Mouse (Mus musculus) stomach, embryonic 15.5 days (tissue): ENCODE data around the gene Fam78a. TPM values are rescaled to one million over a fixed set of nuclear protein-coding genes. Genes with fewer than 3 reads are reported as not detected.

Experiments
- ATAC-seq: fragments of 200-750 bp; cut with Nextera tagmentation; 2 replicates; pipeline ENCODE4 v1.8.0; 2017; ENCODE audit warnings: low read depth, moderate number of reproducible peaks, moderate TSS enrichment; ENCODE audit not compliant: insufficient read depth, low FRiP score
- H3K27ac ChIP-seq: fragments of 300-500 bp; sonication (generic); 2 replicates; pipeline ENCODE4 v1.5.1; 2015; ENCODE audit warnings: mild to moderate bottlenecking, inconsistent platforms
- H3K27me3 ChIP-seq: fragments of 300-500 bp; sonication (generic); replicated peaks from 2 replicates; pipeline ENCODE4 v1.6.1; 2015; ENCODE audit warnings: inconsistent platforms
- H3K36me3 ChIP-seq: fragments of 300-500 bp; sonication (generic); 2 replicates; pipeline ENCODE4 v1.6.1; 2015; ENCODE audit warnings: inconsistent platforms
- H3K4me1 ChIP-seq: fragments of 300-500 bp; sonication (generic); 2 replicates; pipeline ENCODE4 v1.6.1; 2015; ENCODE audit warnings: inconsistent platforms
- H3K4me2 ChIP-seq: fragments of 300-500 bp; sonication (generic); 2 replicates; pipeline ENCODE4 v1.6.1; 2015; ENCODE audit warnings: mild to moderate bottlenecking, inconsistent platforms
- H3K4me3 ChIP-seq: fragments of 300-500 bp; sonication (generic); replicated peaks from 2 replicates; pipeline ENCODE4 v1.5.1; 2015; ENCODE audit warnings: inconsistent platforms
- H3K9ac ChIP-seq: fragments of 300-500 bp; sonication (generic); 2 replicates; pipeline ENCODE4 v1.6.1; 2015; ENCODE audit warnings: inconsistent platforms
- H3K9me3 ChIP-seq: fragments of 300-500 bp; sonication (generic); 2 replicates; pipeline ENCODE4 v1.6.1; 2016; ENCODE audit warnings: inconsistent platforms
- WGBS: fragments of 180-500 bp; shearing (Covaris S2); methylation state at CpG from one replicate; pipeline ENCODE4 v1.1.7; 2015; 5-methylcytosine and 5-hydroxymethylcytosine counted together
- microRNA-seq: library from miRNA; unstranded; fragments of <30 nt; microRNA quantifications from one replicate; pipeline ENCODE4, GENCODE M21; 2016
- polyA plus RNA-seq: library from polyadenylated mRNA; unstranded; fragments of >200 nt; fragmentation: Nextera tagmentation; extraction: Ambion mirVana; gene quantifications from 2 replicates; pipeline ENCODE4 v1.2.1, GENCODE M21; 2015

Fam78a gene
- polyA plus RNA-seq, 1 experiment from 2014 or later, result 2.2 TPM

DNA sequence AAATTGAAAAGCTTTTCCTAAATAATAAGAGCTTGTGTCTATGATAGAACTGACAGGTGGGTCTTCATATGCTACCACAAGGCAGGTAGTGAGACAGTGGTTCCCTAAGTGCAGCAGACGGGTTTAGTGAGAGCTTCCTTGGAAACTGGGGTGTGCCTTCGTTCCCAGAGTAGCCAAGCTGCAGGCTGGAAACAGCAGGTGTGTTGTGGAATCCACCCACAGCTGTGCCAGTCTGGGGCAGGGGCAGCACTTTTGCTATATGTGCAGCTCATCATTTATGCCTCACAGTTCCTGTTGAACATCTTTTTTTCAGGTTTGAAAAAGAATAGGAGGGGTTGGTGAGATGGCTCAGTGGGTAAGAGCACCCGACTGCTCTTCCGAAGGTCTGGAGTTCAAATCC, 60.3 kb downstream of the Fam78a start:
- Histone ChIP-seq H3K27me3 (no peaks in the 10 kb centered on the region), H3K4me2 (no peak overlapping the region), H3K9me3 (no peaks in the 10 kb centered on the region), H3K36me3 (peaks cover 46% of the 10 kb centered on the region), H3K27ac (no peak overlapping the region), H3K4me1 (no peaks in the 10 kb centered on the region), H3K4me3 (no peak overlapping the region), H3K9ac (no peak overlapping the region)
- WGBS, result 91% methylated on average over 4 of the region's 4 CpGs
- ATAC-seq, result no peak

- Histone ChIP-seq H3K4me2 (no peak overlapping the region), H3K27ac (no peak overlapping the region), H3K27me3 (no peaks in the 10 kb centered on the region), H3K9me3 (no peaks in the 10 kb centered on the region), H3K9ac (no peak overlapping the region), H3K36me3 (peaks cover 57% of the 10 kb centered on the region), H3K4me1 (no peaks in the 10 kb centered on the region), H3K4me3 (no peak overlapping the region)
- ATAC-seq, result no peak
- 89% methylated on average over 5 of the region's 5 CpGs for WGBS
Observed at GRCm38 (mm10) chr2:32020229-32020628, 64.4 kb downstream of the Fam78a start.

DNA sequence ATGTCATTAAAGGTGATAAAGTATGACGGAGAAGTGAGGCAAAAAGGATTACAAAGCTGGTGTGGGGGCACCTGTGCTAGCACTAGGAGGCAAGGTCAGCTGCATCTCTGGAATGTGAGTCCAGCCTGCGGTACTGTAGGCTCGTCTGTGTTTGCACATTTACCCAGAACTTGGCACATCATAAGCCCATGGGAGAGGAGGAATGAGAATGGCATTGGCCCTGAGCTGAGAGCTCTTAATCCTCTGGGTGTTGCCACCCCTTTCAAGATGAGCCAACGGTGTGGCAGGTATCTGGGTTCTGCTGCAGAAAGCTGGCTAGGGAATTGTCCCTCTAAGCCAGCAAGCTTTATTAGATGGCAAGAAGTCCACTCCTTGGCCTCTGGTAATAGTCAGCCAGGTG, 65.0 kb downstream of the Fam78a start:
- H3K4me3 ChIP-seq, result no peak overlapping the region
- no peak overlapping the region for H3K4me2 ChIP-seq
- ATAC-seq, result no peak
- no peaks in the 10 kb centered on the region for H3K4me1 ChIP-seq
- no peaks in the 10 kb centered on the region for H3K27me3 ChIP-seq
- WGBS, result 60% methylated on average over 4 of the region's 4 CpGs
- peaks cover 55% of the 10 kb centered on the region for H3K36me3 ChIP-seq
- no peaks in the 10 kb centered on the region for H3K9me3 ChIP-seq
- H3K27ac ChIP-seq, result no peak overlapping the region
- H3K9ac ChIP-seq, result no peak overlapping the region

- WGBS, result 87% methylated on average over 11 of the region's 11 CpGs
- no peak overlapping the region for H3K27ac ChIP-seq
- ATAC-seq, result no peak
- no peak overlapping the region for H3K4me2 ChIP-seq
- no peak overlapping the region for H3K9ac ChIP-seq
- peaks cover 52% of the 10 kb centered on the region for H3K36me3 ChIP-seq
- H3K4me1 ChIP-seq, result no peaks in the 10 kb centered on the region
- no peaks in the 10 kb centered on the region for H3K27me3 ChIP-seq
- no peaks in the 10 kb centered on the region for H3K9me3 ChIP-seq
- no peak overlapping the region for H3K4me3 ChIP-seq
Observed at GRCm38 (mm10) chr2:32008716-32009115, 75.9 kb downstream of the Fam78a start.

GRCm38 (mm10) chr2:32008311-32008710, 76.3 kb downstream of the Fam78a start:
- Histone ChIP-seq H3K9me3 (no peaks in the 10 kb centered on the region), H3K4me2 (no peak overlapping the region), H3K36me3 (peaks cover 52% of the 10 kb centered on the region), H3K4me1 (no peaks in the 10 kb centered on the region), H3K27me3 (no peaks in the 10 kb centered on the region), H3K4me3 (no peak overlapping the region), H3K9ac (no peak overlapping the region), H3K27ac (no peak overlapping the region)
- WGBS, result 82% methylated on average over 2 of the region's 2 CpGs
- ATAC-seq, result no peak

Small RNA genes within 50 kb of the gene (microRNA-seq; reads per million reads assigned to microRNA genes)
- not detected for gene Mir7674

Other genes starting within 250 kb of the Fam78a start
- gene Fibcd1, start 238.9 kb downstream of the Fam78a start, polyA plus RNA-seq, result 0.19 and 0.22 TPM in 2 replicates
- 0.64 and 0.76 TPM in 2 replicates for gene Lamc3, start 197.6 kb downstream of the Fam78a start, polyA plus RNA-seq
- gene Aif1l, start 134.7 kb downstream of the Fam78a start, polyA plus RNA-seq, result 10.5 and 11.4 TPM in 2 replicates
- gene Nup214, start 110.4 kb downstream of the Fam78a start, polyA plus RNA-seq, result 78.2 and 78.8 TPM in 2 replicates
- 4.4 and 4.8 TPM in 2 replicates for gene Plpp7, start 10.7 kb upstream of the Fam78a start, polyA plus RNA-seq
- 43.7 and 48.2 TPM in 2 replicates for gene Prrc2b, start 66.2 kb upstream of the Fam78a start, polyA plus RNA-seq
- gene Pomt1, start 151.7 kb upstream of the Fam78a start, polyA plus RNA-seq, result 23.5 and 27.8 TPM in 2 replicates
- 59.6 and 65.4 TPM in 2 replicates for gene Uck1, start 175.3 kb upstream of the Fam78a start, polyA plus RNA-seq
- 24.9 and 25.2 TPM in 2 replicates for gene Golga2, start 202.5 kb upstream of the Fam78a start, polyA plus RNA-seq
- gene Swi5, start 203.2 kb upstream of the Fam78a start, polyA plus RNA-seq, result 418 and 429 TPM in 2 replicates